Mouse (Mus musculus): ENCODE measurements around the gene Ntng2. TPM values are rescaled to one million over a fixed set of nuclear protein-coding genes. Genes with fewer than 3 reads are reported as not detected.

Ntng2 gene
- polyA plus RNA-seq (2017; shearing (Covaris generic)) = 0.85 TPM

DNA sequence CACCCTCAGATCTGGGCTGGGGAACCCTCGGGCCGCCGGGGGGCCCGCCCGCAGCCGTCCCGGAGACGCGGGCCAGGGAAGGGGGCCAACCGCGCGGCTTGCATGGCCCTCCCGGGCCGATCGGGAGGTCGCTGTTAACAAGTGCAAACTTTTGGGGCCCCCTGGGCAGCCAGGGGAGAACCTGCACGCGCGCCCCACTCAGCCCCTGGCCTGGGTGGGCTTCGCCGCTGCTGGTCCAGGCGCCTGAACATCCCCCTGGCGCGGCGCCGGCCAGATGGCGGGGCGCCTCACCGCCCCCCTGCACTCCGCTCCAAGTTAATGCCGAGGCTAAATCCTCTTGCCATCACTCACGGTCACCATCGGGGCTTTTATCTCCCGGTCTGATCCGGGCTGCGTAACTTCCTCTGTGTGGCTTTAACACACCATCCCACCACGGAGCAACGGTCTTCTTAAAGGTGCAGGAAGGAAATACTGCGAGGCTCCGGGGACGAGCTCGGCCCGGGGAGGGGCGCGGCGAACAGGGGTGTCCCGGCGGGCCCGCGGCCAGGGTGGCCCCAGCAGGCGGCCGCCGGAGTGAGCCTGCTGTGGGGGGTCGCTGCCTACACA, at the start of gene Ntng2:
Gene Ntng2 (minus strand): TSS at position 407 of the 606 bp plus-strand sequence.

Other genes starting within 250 kb of the Ntng2 start
- gene Cfap77, start 197.9 kb downstream of the Ntng2 start, polyA plus RNA-seq (2017; shearing (Covaris generic)) = not detected
- gene Ttf1, start 192.7 kb downstream of the Ntng2 start, polyA plus RNA-seq (2017; shearing (Covaris generic)) = 19.2 TPM
- gene Setx, start 128.8 kb downstream of the Ntng2 start, polyA plus RNA-seq (2017; shearing (Covaris generic)) = 107 TPM
- 51.9 TPM for gene Med27, start 93.8 kb upstream of the Ntng2 start, polyA plus RNA-seq (2017; shearing (Covaris generic))